Mouse (Mus musculus) gastrocnemius, adult 2 months (tissue): ENCODE results near the gene Olfr1155. TPM values are rescaled to one million over a fixed set of nuclear protein-coding genes. Genes with fewer than 3 reads are reported as not detected.

ENCODE experiments used
- DNase-seq: peaks from one replicate; pipeline ENCODE4 v3.0.0; 2022
- H3K27ac ChIP-seq: fragments of 200-600 bp; 2 replicates; pipeline ENCODE4 v1.8.1; 2022; ENCODE audit warnings: mild to moderate bottlenecking
- H3K4me3 ChIP-seq: fragments of 200-600 bp; 2 replicates; pipeline ENCODE4 v1.8.1; 2022; ENCODE audit warnings: mild to moderate bottlenecking, moderate library complexity
- CTCF ChIP-seq: fragments of 200-600 bp; IDR thresholded peaks from 2 replicates; pipeline ENCODE4 v1.8.1; 2022; ENCODE audit warnings: antibody characterized with exemption, mild to moderate bottlenecking, moderate library complexity
- intact Hi-C: fragments of 180-260 bp; cut with DNase I; formaldehyde crosslinking; loops from one replicate; pipeline ENCODE4 v1.15.1; 2025
- long read RNA-seq, 2 experiments: library from polyadenylated mRNA; stranded (forward); transcript quantifications; one replicate each; pipeline ENCODE4 v2.0.0; 2021
- total RNA-seq, 2 experiments: library from RNA; stranded (reverse); gene quantifications; 2 replicates each; pipeline ENCODE4 v1.2.3; 2021

The Olfr1155 gene
- not detected for total RNA-seq
- long read RNA-seq, experiment 1 = 0 reads
- long read RNA-seq, experiment 2 = 0 reads

DNA sequence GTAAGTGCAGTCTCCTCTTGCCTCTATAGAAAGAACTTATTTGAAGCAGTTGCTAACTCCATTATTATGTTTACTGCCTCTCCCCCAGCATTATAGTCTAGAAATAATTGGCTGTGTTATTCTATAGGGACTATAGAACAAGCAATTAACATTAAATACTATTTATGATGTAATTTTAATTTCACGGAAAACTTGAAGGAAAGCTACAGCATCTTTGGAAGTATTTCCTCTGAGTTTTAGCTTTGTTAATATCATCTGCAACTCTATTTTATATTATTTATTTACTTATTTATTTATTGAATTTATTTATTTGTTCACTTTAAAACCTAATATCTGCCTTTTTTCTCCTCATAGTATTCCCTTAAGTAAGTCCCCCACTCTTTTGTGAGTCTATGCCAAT is at the start of gene Olfr1155:
Gene Olfr1155 (minus strand): TSS at position 101 of the 400 bp plus-strand sequence.
- H3K4me3 ChIP-seq = no peak within 1 kb of the TSS
- H3K27ac ChIP-seq = no peak within 1 kb of the TSS
- DNase-seq = no peak
- no peak for TF ChIP-seq CTCF
- intact Hi-C loops = no loop called here

DNA sequence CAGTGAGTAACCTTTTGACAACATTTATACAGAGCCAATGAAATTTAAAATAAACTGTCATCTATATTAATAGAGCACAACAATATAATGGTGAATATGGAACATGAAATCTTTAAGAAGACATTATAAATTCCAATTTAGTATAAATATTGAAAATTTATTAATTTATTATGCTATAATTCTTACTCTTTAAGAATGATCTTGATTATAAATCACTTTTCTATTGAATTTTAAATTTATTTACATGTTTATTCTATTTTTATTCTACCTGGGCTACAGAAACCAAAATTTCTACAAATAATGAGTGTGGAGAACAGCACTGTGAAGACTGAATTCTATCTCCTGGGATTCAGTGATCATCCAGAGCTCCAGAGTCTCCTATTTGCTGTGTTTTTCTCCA is 44.9 kb upstream of the Olfr1155 start, which contains the start of gene Olfr1158:
Gene Olfr1158 (plus strand): TSS at position 301 of the 400 bp plus-strand sequence.
- Histone ChIP-seq H3K4me3 (no peak within 1 kb of the TSS), H3K27ac (no peak within 1 kb of the TSS)
- no peak for TF ChIP-seq CTCF
- intact Hi-C loops = no loop called here
- no peak for DNase-seq

DNA sequence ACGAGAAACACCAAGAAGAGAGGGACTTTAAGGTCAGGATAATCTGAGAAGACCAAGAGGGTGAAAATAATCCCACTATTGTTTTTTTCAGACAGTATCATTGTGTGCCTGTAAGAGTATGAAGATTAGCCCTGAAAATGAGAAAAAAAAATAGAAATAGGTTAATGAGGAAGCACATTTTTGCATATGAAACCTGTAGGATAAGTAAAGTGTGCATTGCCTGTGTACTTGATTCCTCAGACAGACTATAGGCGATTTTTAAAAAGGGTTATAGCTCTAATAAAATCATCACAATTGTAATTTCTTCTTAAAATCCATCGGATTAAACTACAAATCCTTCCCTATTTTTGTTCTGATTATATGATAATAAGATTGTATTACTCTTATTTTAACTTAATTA is 29.6 kb upstream of the Olfr1155 start, which contains the start of gene Olfr74:
Gene Olfr74 (minus strand): TSS at position 101 of the 400 bp plus-strand sequence.
- Histone ChIP-seq H3K4me3 (no peak within 1 kb of the TSS), H3K27ac (no peak within 1 kb of the TSS)
- TF ChIP-seq CTCF = no peak
- DNase-seq = no peak
- intact Hi-C loops = no loop called here

DNA sequence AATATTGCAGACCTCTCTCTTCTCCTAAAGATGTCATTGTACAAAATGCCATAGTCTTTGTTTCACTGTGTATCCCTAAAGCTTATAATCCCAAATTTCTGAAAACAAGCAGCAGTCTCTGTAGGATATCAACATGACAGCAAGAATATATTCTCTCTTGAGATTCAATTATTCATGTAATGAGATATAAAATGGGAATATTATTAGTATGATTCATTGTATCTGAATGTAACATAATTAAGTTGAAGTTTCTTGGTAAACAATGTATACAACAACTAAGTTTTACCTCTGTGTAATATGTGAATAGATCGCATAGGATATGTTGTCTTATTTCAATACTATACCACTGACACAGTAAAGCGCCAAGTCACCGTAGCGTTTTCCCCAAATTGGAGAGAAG is 23.3 kb upstream of the Olfr1155 start, which contains the start of gene Olfr1157:
Gene Olfr1157 (minus strand): TSS at position 101 of the 400 bp plus-strand sequence.
- no peak within 1 kb of the TSS for H3K4me3 ChIP-seq
- no peak for TF ChIP-seq CTCF
- DNase-seq = no peak
- intact Hi-C loops = no loop called here
- no peak within 1 kb of the TSS for H3K27ac ChIP-seq

DNA sequence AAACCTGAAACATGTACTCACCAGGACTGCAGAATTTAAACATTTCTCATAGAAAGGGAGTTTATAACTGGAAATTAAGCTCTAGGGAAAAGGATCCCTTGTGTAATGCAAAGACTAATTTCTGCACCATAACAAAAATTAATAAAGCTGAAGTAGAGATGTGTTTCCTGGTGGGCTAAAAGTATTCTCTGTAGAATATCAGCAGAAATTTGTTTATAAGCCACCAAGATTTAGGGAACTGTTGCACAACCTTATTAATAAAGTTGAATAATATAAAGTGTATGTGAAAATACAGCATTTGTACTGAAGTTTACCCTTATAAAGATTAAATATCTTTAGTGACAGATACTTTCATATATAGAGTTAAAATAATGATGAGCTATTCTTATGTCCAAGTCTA is 8.1 kb upstream of the Olfr1155 start, which contains the start of gene Olfr1156:
Gene Olfr1156 (minus strand): TSS at position 101 of the 400 bp plus-strand sequence.
- DNase-seq = no peak
- Histone ChIP-seq H3K27ac (no peak within 1 kb of the TSS), H3K4me3 (no peak within 1 kb of the TSS)
- intact Hi-C loops = loop anchor here (10.0 kb wide), 1 partner anchor 1618 kb away; the partner anchor contains the start of gene Olfr1054
- no peak for TF ChIP-seq CTCF

DNA sequence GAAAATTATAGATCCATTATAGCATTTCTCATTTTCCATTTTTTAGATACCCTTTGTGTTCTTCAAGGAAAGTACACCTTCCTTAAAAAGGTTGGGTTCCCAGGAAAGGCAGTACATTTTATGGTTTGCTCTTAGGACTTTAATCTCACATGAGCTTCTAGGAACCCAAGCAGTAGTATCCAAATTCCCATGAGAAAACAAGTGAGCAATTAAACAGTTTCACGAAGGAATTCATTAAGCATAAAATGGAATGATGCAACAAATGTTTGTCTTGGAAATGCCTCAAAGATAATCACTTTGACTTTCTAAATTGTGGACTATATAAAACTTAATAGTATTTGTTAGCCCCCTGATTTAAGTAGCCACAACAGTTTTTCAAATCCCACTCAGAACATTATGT is 39.9 kb downstream of the Olfr1155 start, which contains the start of gene Olfr1154:
Gene Olfr1154 (minus strand): TSS at position 101 of the 400 bp plus-strand sequence.
- Histone ChIP-seq H3K4me3 (no peak within 1 kb of the TSS), H3K27ac (no peak within 1 kb of the TSS)
- DNase-seq = no peak
- no peak for TF ChIP-seq CTCF
- intact Hi-C loops = no loop called here

DNA sequence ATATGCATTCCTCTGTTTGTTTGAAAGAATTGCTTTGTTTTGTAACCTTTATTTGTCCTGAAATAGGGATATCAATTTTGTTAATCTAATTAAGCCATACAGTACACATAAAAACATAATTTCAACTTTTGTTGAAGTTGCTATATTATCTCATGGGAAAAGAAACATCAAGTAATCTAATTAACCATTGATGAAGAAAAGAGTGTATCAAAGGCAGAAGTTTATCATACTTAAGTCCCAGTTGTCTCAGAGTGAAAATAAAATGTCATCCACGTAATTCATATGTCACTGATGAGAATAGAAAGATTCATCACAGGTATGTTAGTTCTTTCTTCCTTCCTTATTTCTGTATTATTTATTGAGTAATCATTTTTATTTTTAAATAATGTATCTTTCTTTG is 50.3 kb downstream of the Olfr1155 start, which contains the start of gene Olfr1153:
Gene Olfr1153 (plus strand): TSS at position 301 of the 400 bp plus-strand sequence.
- Histone ChIP-seq H3K4me3 (no peak within 1 kb of the TSS), H3K27ac (no peak within 1 kb of the TSS)
- DNase-seq = no peak
- no peak for TF ChIP-seq CTCF
- intact Hi-C loops = no loop called here

Other genes starting within 250 kb of the Olfr1155 start
- gene Olfr1137, start 232.0 kb downstream of the Olfr1155 start, total RNA-seq = not detected
- not detected for gene Olfr1138, start 205.2 kb downstream of the Olfr1155 start, total RNA-seq
- not detected for gene Olfr1140, start 201.4 kb downstream of the Olfr1155 start, total RNA-seq
- not detected for gene Olfr1141, start 191.1 kb downstream of the Olfr1155 start, total RNA-seq
- gene Olfr152, start 165.7 kb downstream of the Olfr1155 start, total RNA-seq = not detected
- not detected for gene Olfr1143, start 144.5 kb downstream of the Olfr1155 start, total RNA-seq
- not detected for gene Olfr1145, start 135.3 kb downstream of the Olfr1155 start, total RNA-seq
- not detected for gene Olfr1148, start 114.6 kb downstream of the Olfr1155 start, total RNA-seq
- gene Olfr1150-ps1, start 101.1 kb downstream of the Olfr1155 start, total RNA-seq = not detected
- not detected for gene Olfr1151, start 89.3 kb downstream of the Olfr1155 start, total RNA-seq
- not detected for gene Olfr1152, start 78.6 kb downstream of the Olfr1155 start, total RNA-seq
- not detected for gene Olfr1153, start 50.2 kb downstream of the Olfr1155 start, total RNA-seq
- gene Olfr1154, start 40.0 kb downstream of the Olfr1155 start, total RNA-seq = not detected
- gene Olfr1156, start 8.0 kb upstream of the Olfr1155 start, total RNA-seq = not detected
- not detected for gene Olfr1157, start 23.2 kb upstream of the Olfr1155 start, total RNA-seq
- not detected for gene Olfr74, start 29.5 kb upstream of the Olfr1155 start, total RNA-seq
- not detected for gene Olfr1158, start 45.0 kb upstream of the Olfr1155 start, total RNA-seq
- not detected for gene Olfr1160, start 63.1 kb upstream of the Olfr1155 start, total RNA-seq
- gene Olfr1161, start 77.6 kb upstream of the Olfr1155 start, total RNA-seq = not detected
- not detected for gene Olfr73, start 92.6 kb upstream of the Olfr1155 start, total RNA-seq
- gene Olfr1162, start 106.0 kb upstream of the Olfr1155 start, total RNA-seq = not detected
- not detected for gene Olfr1163, start 126.7 kb upstream of the Olfr1155 start, total RNA-seq
- not detected for gene Olfr1164, start 148.8 kb upstream of the Olfr1155 start, total RNA-seq
- not detected for gene Olfr1166, start 183.1 kb upstream of the Olfr1155 start, total RNA-seq
- gene Olfr1167, start 210.1 kb upstream of the Olfr1155 start, total RNA-seq = not detected
- gene Olfr1168, start 236.7 kb upstream of the Olfr1155 start, total RNA-seq = not detected